Mouse (Mus musculus): Measurements from ENCODE around the gene Scnn1g.

The Scnn1g gene

GRCm38 (mm10) chr7:121778980-121779379 is 44.7 kb downstream of the Scnn1g start:
- no peak for DNase-seq

- DNase-seq: no peak
These were observed 45.1 kb downstream of the Scnn1g start for GRCm38 (mm10) chr7:121779409-121779808.

- no peak for DNase-seq
These were observed 48.1 kb downstream of the Scnn1g start for GRCm38 (mm10) chr7:121782188-121782909.

GRCm38 (mm10) chr7:121785651-121786228 is 51.5 kb downstream of the Scnn1g start:
- no peak for DNase-seq

GRCm38 (mm10) chr7:121797781-121798180 is 63.5 kb downstream of the Scnn1g start:
- no peak for DNase-seq

- no peak for DNase-seq
These were observed 68.2 kb downstream of the Scnn1g start for GRCm38 (mm10) chr7:121802471-121802870.

GRCm38 (mm10) chr7:121803011-121803410 is 68.7 kb downstream of the Scnn1g start:
- no peak for DNase-seq

- no peak for DNase-seq
These were observed 71.7 kb downstream of the Scnn1g start for GRCm38 (mm10) chr7:121805811-121806496.

- DNase-seq: no peak
These were observed 73.7 kb downstream of the Scnn1g start for GRCm38 (mm10) chr7:121807726-121808580.
